Mouse (Mus musculus) CD4-positive, CD25-positive, alpha-beta regulatory T cell, adult 4 months (primary cell): ENCODE results near the gene Nphp3. TPM values are rescaled to one million over a fixed set of nuclear protein-coding genes. Genes with fewer than 3 reads are reported as not detected.
A peak's percentile ranks its signal among the peaks of the same experiment; 100 is the strongest.

Experiments used
- ATAC-seq: one replicate; pipeline ENCODE4 v1.8.0; 2017
- polyA plus RNA-seq, 2 experiments: library from polyadenylated mRNA; unstranded; fragments of 100-300 nt; shearing (Covaris generic); gene quantifications; one replicate each; pipeline ENCODE4 v1.2.1; 2017

Gene Nphp3
- under 1 TPM; 0.39 to 0.85 TPM for polyA plus RNA-seq

DNA sequence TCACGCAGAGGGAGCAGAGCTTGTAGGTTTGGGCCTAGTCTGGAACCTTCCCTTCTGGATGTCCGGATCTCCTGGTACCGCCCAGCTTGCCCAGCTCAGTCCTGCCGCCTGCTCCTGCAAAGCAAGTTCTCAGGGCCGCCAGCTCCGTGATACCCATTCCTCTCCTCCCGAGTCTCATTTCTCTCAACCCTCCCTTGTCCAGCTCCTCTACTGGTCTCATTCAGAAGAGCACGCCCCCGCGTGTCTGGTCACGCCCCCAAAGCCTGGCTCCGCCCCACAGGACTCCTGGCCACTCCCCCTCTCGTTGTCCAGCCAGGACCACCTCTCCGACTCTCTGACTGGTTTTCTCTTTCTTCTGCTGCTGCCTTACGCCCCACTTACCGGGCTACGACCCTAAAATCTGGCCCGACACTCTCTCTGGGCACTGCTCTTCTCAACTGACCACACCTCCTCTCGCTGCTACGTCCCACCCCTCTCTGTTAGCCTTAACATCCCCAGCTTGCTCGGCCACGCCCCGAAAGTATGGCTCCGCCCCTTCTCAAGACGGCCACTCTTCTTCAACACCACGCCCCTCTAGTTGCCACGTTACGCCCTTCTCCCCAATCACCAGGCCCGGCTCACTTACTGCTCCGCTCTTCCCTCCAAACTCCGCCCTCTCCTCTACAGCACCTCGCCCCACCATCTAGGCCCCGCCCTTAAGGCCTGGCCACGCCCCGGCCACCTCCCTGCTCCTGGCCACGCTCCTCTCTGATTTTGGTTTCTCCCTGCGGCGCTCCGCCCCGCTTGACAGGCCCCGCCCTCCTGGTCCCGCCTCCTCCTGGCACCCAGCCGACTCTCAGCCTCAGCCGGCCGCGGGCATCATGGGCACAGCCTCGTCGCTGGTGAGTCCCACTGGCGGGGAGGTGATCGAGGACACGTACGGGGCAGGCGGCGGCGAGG is at the start of gene Nphp3:
Gene Nphp3 (plus strand): TSS at position 624 of the 939 bp plus-strand sequence.
- ATAC-seq = peak; percentile 94

DNA sequence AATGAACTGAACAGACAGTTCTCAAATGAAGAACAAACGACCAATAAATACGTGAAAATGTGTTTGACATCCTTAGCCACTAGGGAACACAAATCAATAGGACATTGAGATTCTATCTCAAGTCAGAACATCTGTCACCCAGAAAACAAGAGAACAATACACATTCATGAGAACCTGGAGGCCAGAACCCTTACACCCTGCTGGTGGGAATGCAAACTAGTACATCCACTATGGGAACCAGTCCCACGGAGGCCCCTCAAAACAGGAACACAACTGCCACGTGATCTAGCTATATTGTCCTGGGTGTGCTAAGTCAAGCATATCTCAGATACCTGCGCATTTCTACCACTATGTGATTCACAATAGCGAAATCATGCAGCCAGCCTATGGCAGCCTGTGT is 43.6 kb upstream of the Nphp3 start:
- peak; percentile 75 for ATAC-seq

DNA sequence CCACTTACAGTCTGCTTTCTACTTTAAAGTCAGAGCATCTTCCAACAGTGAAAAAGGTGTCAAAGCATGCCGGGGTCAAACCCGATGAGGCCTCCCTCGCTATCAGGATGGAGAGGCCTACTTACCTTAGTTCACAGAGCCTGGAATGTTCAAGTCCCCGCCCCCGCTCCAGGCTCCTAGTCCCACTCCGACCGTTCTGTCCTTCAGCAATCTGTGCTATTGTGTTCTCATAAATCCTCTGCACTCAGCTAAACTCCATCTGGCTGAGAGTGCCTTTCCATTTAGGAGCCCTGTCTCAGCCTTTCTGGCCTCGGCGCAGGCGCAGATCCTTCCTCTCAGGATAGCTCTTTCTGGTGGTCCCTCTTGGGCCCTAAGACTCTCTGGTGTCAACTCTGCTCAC is 42.4 kb upstream of the Nphp3 start:
- no peak for ATAC-seq

DNA sequence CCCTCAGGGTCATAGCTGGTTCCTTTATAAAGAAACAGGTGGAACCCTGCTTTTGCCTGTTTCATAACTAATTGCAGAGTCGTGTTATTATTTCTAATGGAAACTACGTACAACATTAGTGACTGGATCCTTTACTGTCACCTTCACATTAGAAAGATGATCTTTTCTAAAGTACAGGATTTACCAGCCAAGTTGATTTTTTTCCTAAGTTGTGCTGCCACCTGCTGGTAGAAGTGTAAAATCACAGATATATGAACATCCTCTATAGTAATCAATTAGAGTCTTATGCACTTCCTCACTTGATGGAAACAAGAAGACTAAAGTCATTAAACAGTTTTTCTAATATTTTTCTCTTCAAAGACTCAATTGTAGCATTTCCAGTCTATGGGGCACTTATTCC is 5.8 kb upstream of the Nphp3 start:
- ATAC-seq = peak; percentile 66

DNA sequence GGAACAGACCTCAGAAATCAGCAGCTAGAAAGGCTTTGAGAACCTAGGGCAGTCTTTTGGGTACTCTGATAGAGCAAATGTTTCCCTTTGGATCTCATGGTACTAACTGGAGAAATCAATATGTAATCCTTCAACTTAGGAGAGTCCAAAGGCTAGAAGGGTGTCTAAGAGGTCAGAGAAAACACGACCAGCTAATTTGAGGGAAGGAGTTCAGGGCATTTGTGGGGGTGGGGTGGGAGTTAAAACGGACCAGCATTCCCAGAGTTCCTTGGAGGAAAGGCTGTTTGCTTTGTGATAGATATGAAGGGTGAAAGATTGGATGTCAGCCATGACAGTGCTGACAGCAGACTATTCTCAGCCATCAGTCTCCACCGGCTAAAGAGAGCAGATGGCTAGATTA is 1.7 kb upstream of the Nphp3 start:
- no peak for ATAC-seq

DNA sequence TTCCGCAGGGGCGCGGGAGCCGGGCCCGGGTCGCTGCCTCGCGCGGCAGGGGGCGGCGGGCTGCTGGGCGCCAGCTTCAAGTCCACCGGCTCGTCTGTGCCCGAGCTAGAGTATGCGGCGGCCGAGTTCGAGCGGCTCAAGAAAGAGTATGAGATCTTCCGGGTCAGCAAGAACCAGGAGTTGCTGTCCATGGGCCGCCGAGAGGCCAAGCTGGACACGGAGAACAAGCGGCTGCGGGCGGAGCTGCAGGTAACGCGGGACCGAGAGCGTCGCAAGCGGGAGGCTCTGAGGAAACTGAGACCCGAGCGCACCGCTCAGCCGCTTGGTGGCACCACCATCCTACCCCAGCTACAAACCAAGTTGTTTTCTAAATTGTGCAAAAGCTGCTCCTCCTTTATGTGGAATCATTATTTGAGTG is 578 bp downstream of the Nphp3 start:
- peak; percentile 42 for ATAC-seq

DNA sequence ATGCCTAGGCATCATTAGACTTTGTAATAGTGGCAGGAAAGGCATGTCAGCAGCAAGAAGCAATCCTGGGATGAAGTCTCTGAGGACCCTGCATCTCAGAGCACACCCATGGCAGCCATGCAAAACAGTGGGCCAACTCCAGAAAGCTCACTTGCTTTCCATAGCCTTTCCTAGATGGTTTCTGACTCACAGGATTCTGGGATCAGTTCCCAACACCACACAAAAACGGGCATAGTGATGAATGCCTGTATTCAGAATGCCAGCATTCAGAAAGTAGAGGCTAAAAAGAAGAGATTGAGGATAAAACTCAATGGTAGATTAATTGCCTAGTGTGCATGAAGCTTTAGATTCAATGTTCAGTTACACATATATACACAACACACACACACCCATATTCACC is 12.2 kb downstream of the Nphp3 start:
- ATAC-seq = no peak

DNA sequence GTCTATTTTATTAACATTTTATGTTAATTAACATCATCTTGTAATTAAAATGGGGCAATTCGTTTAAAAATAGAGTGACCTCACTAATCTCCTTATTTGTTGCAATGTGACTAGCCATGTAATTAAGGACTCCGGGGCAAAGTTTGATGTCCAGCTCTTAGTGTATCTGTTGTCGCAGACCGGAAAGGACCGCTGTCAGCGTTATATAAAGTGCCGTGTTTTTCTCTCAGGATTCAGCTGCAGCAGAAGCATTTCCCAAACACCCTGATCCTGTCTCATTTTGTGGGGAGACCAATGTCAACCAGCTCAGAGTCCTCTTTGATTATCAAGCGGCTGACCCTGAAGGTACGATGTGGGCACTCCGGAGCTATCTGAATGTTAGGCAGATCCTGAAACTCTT is 18.7 kb downstream of the Nphp3 start:
- no peak for ATAC-seq

DNA sequence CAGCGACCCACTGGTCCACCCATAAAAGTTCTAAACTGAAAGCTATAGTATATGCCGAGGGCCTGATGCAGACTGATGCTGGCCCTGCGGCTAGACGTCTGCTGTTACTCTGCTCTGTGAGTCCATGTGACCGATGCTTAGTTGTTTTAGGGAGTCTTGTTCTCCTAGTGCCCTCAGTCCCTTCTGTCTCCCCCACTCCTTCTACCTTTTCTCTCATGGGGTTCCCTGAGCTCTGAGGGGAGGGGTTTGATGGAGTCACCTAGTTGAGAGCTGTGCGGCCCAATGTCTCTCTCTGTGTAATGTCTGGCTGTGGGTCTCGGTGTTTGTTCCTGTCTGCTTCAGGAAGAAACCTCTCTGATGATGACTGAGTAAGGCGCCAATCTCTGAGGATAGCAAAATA is 24.8 kb downstream of the Nphp3 start:
- no peak for ATAC-seq

DNA sequence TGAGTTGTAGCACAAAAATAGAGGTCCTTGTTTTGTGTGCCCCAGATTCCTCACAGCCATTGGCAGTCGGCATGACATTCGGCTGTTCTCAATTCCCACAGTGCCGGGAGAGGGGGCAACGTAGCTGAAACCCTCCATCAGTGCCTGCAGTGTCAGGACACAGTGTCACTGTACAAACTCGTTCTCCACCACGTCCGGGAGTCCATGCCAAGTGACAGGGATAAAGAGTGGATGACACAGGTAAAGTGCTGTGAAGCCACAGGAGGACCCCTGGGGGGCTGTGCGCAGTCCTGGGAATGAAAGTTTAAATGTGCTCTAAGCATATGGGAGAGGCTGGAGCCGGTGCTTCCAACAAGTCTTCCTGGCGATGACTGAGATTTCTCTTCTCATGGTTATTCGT is 27.5 kb downstream of the Nphp3 start:
- no peak for ATAC-seq

DNA sequence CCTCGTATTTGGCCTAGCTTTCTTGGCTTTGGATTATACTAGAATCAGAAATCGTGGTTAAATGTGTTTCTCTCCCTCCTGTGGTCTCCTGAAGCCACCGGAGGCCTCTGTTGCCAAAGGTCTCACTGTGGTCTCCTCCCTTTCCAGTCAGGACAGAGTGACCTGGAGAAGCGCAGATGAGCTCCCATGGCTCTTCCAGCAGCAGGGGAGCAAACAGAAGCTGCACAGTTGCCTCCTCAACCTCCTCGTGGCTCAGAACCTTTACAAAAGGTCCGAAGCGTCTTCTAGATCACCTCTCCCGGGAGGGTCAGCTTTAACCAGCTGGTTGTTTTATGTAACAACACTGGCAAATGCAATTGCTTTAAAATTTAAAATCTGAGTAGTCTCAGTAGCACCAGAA is 31.9 kb downstream of the Nphp3 start:
- no peak for ATAC-seq

DNA sequence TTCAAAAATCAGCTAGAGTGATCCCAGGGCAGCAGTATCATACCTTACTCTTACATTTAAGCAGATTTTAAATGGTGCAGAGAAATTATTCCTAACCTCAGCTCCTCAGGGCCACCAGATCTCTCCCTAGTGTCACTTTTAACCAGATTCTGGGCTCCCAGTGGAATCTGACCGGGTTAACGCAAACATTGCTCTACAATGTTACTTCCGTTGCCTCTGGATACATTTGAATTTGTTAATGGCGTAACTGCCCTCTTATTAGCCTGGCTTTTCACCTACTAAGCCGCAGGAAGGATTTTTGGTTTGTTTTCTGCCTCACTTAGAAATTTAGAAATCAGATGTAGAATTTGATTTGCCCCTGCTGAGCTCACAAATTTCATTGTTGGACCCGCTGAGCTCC is 32.4 kb downstream of the Nphp3 start:
- no peak for ATAC-seq

DNA sequence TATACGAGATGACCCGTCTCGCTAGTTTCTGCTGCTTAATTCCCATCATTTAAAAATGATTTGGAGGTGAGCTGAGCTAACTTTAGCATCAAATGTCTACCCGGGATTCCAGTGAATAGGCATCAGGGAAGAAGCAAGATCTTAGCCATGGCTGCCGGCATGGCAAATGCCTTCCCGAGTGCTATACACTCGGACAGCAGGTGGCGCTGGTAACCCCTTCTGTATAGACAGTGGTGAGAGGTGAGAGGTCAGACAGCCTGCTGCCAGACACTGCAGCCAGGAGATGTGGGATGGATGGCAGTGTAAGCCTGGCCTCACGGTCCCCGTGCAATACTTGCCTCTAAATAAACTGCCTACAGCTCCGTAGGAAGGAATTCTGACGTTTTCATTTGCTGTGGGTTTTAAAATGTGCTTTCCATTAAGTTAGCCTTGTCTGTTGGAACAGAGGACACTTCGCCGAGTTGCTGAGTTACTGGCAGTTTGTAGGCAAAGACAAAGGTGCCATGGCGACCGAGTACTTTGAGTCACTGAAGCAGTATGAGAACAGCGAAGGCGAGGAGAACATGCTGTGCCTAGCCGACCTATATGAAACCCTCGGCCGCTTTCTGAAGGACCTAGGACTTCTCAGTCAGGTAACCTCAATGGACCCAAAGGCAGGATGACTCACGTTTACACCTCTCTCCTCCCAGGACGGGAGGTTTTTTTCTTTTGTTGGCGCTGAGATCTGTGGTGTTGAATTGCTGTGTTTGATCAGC is 33.1 kb downstream of the Nphp3 start:
- peak; percentile 83 for ATAC-seq

DNA sequence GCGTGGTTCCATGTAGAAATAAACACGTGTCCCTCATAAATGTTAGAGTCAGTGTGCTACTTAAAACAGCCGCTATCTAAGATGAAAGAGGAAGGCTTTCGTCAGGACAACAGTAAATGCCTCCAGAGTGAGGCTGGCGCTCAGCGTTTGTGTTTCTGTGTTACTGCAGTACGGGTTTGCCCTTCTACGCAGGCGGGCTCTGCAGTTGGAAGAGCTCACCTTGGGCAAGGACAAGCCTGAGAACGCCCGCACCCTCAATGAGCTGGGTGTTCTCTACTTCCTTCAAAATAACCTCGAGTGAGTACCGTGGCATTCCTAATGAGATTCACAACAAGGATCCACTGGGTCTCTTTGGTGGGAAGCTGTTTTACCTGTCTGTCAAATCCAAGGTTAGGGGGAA is 35.9 kb downstream of the Nphp3 start:
- ATAC-seq = no peak

DNA sequence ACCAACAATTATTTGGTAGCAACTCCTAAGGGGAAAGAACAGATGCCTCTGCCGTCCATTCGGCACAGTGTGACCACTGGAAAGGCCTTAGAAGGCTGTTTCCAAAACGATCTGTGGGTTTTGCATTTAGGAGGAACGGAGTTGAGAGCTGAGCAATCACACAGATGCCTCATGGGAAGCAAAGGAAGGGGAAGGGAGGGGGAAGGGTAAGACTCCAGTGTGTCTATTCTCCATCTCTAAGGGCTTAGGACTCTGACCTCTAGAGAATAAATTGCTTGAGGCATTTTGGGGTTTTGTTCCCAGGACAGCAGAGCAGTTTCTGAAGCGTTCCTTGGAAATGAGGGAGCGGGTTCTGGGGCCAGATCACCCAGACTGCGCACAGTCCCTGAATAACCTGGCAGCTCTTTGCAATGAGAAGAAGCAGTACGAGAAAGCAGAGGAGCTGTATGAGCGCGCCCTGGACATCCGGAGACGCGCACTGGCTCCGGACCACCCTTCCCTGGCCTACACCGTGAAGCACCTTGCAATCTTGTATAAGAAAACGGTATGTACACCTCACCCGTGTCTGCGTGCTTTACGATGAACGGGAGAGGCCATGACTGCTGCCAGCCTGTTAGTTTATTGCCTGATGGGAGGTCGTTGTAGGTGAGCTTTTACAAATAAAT is 36.8 kb downstream of the Nphp3 start:
- no peak for ATAC-seq

DNA sequence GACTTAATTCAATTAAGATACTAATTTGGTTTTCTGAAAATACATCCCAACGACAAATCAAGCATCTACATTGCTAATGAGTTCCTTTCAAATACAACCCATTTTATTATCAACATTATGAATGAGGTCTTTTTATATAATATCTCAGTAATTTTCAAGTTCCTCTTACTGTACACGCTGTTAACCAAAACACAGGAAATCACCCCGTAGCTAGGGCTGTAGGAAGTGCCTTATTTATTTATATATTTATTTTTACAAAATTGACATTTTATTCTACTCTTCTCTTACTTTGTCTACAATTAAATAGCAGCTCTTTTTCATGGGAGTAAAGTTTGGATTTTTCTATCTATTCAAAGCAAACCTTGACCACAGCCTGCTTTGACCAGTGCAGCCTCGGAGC is 37.4 kb downstream of the Nphp3 start:
- ATAC-seq = no peak

DNA sequence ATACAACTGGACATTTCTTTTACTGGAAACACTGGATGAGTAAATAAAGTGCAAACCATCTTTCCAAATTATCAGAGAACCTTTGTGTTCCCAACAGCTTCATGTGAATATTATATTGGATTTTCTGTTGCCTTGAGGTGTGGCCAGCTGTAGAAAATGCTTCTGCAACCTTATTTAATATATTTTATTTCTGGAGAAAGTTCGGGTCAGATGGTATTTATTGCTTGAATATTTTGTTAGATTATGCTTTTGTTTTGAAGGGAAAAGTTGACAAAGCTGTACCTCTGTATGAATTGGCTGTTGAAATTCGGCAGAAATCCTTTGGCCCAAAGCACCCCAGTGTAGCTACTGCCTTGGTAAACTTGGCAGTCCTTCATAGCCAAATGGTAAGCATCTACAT is 38.0 kb downstream of the Nphp3 start, which contains the start of gene Gm28305:
Gene Gm28305 (plus strand): TSS at position 301 of the 400 bp plus-strand sequence.
- no peak for ATAC-seq

DNA sequence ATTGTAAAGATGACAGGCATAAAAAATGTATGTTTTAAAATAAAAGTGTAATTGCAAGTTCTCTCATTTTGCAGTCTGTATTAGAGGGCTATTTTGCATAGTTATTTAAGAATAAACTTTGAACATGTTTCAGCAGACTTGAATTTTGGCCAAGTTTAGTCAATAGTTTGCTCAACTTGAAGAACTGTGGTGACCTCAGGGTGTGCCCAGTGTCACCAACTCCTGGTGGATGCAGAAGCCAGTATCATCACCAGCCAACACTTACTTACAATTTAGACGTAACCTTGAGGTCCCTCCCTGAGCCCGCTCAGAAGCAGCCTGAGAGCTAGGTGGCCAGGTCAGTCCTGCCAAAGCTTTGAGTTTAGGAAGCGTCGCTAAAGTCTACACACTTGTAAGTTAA is 41.3 kb downstream of the Nphp3 start:
- ATAC-seq = no peak

DNA sequence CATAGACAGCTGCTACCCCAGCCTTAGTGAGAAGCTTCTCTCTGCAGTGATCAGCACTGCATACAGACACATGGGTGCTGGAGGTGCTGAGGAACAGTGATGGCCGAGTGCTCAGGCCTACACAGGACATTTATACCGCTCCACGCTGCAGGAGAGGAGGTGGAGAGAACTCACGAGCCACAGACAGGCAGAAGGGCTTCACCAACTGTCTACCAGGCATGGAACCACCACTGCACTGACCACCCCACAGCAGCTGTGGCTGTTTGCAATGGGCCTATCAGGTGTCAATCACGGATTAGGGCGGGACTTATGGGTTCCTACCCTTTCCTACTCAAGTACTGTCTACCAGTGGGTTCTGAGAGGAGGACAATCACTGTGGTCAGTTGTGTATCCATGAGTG is 48.7 kb downstream of the Nphp3 start:
- no peak for ATAC-seq

DNA sequence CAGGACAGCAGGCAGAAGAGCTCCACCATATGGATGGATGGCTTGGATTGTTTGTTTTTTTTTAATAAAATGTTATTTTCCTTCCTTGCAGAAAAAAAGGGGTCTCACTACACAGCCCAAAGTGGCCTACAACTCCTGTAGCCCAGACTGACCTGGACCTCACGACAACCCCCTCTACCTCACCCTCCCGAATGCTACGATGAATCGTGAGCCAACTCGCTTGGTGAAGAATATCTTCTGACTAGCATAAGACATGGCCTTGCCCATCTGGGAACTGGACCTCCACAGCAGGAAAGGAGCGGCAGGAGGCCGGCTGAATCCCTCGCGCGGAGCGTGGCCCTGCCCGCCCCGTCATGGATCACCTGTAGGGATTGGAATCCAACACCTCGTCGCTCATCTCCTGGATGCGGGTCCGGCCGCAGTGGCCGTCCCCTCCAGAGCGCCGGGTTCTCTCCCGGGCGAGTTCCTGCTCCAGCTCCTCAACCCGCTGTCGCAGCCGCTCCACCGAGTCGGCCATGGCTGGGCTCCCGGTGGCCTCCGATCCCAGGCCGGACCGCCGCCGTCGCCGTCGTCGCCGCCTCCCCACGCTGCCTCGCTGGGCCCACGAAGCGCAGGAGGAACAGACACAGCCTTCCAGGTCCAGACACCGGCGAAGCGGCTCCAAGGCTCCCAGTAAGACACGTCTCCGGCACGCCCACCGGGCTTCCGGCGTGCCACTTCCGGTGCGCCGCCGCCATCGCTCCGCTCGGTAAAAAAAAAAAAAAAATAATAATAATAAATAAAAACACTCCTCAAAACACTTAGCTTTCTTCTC is 60.3 kb downstream of the Nphp3 start, which contains the start of gene Uba5:
Gene Uba5 (minus strand): TSS at position 705 of the 814 bp plus-strand sequence.
- ATAC-seq = peak; percentile 79

DNA sequence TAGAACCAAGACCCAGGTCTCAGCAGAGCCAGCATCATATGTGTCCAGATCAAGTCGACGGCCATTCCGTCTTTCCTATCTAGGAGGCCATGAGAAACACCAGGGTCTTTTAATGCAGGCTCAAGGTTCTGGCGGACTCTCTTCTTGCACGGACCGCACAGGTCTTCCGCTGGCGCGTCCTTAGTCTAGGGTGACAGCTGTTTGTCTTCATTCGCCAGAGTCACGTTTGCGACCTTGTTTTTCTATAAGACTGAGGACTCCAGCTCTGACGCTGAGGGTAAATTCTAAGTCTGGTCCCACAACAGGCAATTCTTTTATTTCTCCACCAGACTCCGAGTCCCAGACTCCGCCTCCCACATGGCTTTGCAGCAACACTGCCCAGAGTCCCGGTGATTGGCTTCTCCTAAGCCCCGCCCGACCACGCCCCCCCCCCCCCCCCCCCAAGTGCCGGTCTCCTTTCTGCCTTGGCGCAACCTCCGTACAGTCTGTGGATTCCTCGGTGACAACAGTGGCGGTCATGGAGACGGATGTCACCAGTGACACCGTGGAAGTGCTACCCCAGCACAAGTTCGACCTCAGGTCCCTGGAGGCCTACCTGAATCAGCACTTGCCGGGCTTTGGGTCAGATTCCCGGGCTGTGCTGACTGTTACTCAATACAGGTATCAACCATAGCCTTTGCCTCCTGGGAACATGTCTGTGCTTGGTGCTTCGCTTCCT is 61.1 kb downstream of the Nphp3 start, which contains the start of gene Acad11:
Gene Acad11 (plus strand): TSS at position 134 of the 718 bp plus-strand sequence.
- ATAC-seq = peak; percentile 89
